Mouse (Mus musculus): ENCODE measurements around the gene Nfkbia.

DNA sequence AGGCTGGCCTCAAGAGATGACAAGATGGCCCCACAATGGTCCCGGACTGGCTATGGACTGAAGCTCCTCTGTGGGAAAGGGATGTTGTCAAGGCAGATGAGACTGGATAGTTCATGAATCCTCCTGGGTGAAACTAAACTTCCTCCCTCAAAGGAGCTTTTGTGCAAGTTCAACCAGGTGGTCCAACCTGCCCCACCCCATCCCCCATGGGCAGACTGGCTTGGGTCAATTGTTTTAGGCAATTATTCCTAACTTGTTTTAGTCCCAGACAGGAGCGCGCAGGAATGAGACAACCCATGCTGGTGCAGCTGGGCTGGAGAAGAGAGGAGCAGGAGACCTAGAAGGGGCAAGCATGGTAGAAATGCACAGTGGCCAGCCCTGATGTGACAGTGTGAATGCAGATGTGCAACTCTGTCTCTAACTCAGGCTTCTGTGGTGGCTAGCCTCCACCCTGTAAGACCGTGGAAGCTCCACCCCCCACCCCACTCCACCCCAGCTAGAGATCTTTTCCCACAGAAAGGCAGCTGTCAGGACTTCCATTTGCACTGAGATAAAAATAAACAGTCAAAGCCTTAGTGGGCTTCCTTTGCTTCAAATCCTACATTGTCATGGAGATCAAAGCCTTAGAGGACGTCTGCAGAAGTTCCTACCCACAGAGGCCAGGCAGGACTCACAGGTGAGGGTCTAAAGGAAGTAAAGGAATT is 3.6 kb upstream of the Nfkbia start:
- TF ChIP-seq CTCF (IDR thresholded peaks at IDR 0.05; ENCODE audit: low read depth, low read length), result no peak
- TF ChIP-seq POLR2A (IDR thresholded peaks at IDR 0.05; ENCODE audit: borderline replicate concordance, low read depth, low read length), result no peak

All from bone marrow macrophage, adult 2 months (primary cell).